In genomic region chr3:101309626-101310025, GRCm38 (mm10) we compare ENCODE assay signal across 33 mouse cellular contexts. TPM values are rescaled to one million over a fixed set of nuclear protein-coding genes. Genes with fewer than 3 reads are reported as not detected.
DNase-seq lines count a peak whose midpoint lies in the region; ATAC-seq and TF ChIP-seq lines count a peak whose summit lies in the region.
"Had no signal": no experiment of that assay in that cellular context is flagged by ENCODE, and none has a peak within 500 bp of the region (broad histone marks: within the 10 kb centered on the region; RNA-seq: fewer than 3 reads in every experiment).

No protein-coding gene starts in this region.

- no peak for TF ChIP-seq CTCF in CH12.LX (conservative IDR thresholded peaks at IDR 0.05 in 1 of 2, IDR thresholded peaks at IDR 0.05 in 1 of 2; ENCODE audit: low read depth in 2 of 2, low read length in 2 of 2)

- no peaks in the 10 kb centered on the region for H3K9me3 ChIP-seq in forebrain, embryonic 11.5 days (ENCODE audit: control insufficient read depth, low read length)
- no peaks in the 10 kb centered on the region for H3K9me3 ChIP-seq in forebrain, embryonic 16.5 days (ENCODE audit: control insufficient read depth, low read length)
- H3K9me3 ChIP-seq in limb, embryonic 14.5 days (ENCODE audit: control insufficient read depth, low read length), result no peaks in the 10 kb centered on the region
- H3K9me3 ChIP-seq in limb, embryonic 10.5 days (replicated peaks), result no peaks in the 10 kb centered on the region
- H3K9me3 ChIP-seq in CH12.LX (replicated peaks; ENCODE audit: low read length), result no peaks in the 10 kb centered on the region
- H3K9me3 ChIP-seq in embryonic facial prominence, embryonic 14.5 days (ENCODE audit: control insufficient read depth, low read length), result no peaks in the 10 kb centered on the region
- H3K9me3 ChIP-seq: forebrain, embryonic 15.5 days; heart, embryonic 10.5 days; heart, embryonic 15.5 days; hindbrain, embryonic 12.5 days; liver, embryonic 12.5 days; midbrain, embryonic 13.5 days; neural tube, embryonic 12.5 days had no signal

- no peak overlapping the region for H3K4me2 ChIP-seq in forebrain, embryonic 11.5 days (ENCODE audit: low read depth, low read length, severe bottlenecking)
- H3K4me2 ChIP-seq in forebrain, embryonic 16.5 days (ENCODE audit: low read length), result no peak overlapping the region
- H3K4me2 ChIP-seq in limb, embryonic 14.5 days (replicated peaks; ENCODE audit: low read depth, low read length, severe bottlenecking), result no peak overlapping the region
- peak overlapping the region; percentile 55; the same call in 1 of the 2 replicates for H3K4me2 ChIP-seq in CH12.LX (ENCODE audit: insufficient read depth, low read depth, poor library complexity, severe bottlenecking)
- no peak overlapping the region for H3K4me2 ChIP-seq in embryonic facial prominence, embryonic 14.5 days (ENCODE audit: low read depth, low read length)
- H3K4me2 ChIP-seq: forebrain, embryonic 15.5 days; heart, embryonic 15.5 days; hindbrain, embryonic 12.5 days; liver, embryonic 12.5 days; midbrain, embryonic 13.5 days; neural tube, embryonic 12.5 days had no signal

- WGBS in forebrain, embryonic 11.5 days, result 85% methylated on average over 3 of the region's 3 CpGs
- 67% methylated on average over 3 of the region's 3 CpGs for WGBS in forebrain, embryonic 16.5 days
- WGBS in limb, embryonic 14.5 days, result 64% methylated on average over 3 of the region's 3 CpGs
- 90% methylated on average over 3 of the region's 3 CpGs for WGBS in limb, embryonic 10.5 days
- 49% methylated on average over 3 of the region's 3 CpGs for WGBS in embryonic facial prominence, embryonic 14.5 days

- no peaks in the 10 kb centered on the region for H3K36me3 ChIP-seq in forebrain, embryonic 11.5 days (ENCODE audit: control insufficient read depth, insufficient read depth, low read length)
- no peaks in the 10 kb centered on the region for H3K36me3 ChIP-seq in forebrain, embryonic 16.5 days (ENCODE audit: control insufficient read depth, insufficient read depth)
- H3K36me3 ChIP-seq in limb, embryonic 14.5 days (ENCODE audit: control insufficient read depth, insufficient read depth, low read length), result no peaks in the 10 kb centered on the region
- H3K36me3 ChIP-seq in limb, embryonic 10.5 days, result no peaks in the 10 kb centered on the region
- no peaks in the 10 kb centered on the region for H3K36me3 ChIP-seq in CH12.LX (replicated peaks in 1 of 2; ENCODE audit: control insufficient read depth in 1 of 2, insufficient read depth in 1 of 2, low read length in 1 of 2)
- H3K36me3 ChIP-seq in embryonic facial prominence, embryonic 14.5 days (ENCODE audit: control insufficient read depth, insufficient read depth, low read length), result no peaks in the 10 kb centered on the region
- H3K36me3 ChIP-seq: forebrain, embryonic 15.5 days; heart, embryonic 10.5 days; heart, embryonic 15.5 days; hindbrain, embryonic 12.5 days; liver, embryonic 12.5 days; midbrain, embryonic 13.5 days; neural tube, embryonic 12.5 days had no signal

- dilution Hi-C loops in CH12.LX (cut with MboI; ENCODE audit: extremely low pct_ligation_motif_present, extremely low pct_unique_long_range_greater_than_20kb, low sequenced_read_pairs), result no loop called here

- in situ Hi-C loops in CH12.LX (cut with MboI; ENCODE audit: low pct_ligation_motif_present, low pct_unique_long_range_greater_than_20kb, low sequenced_read_pairs), result loop anchor here (10.0 to 25.0 kb wide), 2 partner anchors 155 to 503 kb away; no protein-coding TSS in a partner anchor

- TF ChIP-seq EP300 in CH12.LX (IDR thresholded peaks at IDR 0.05; ENCODE audit: low read length), result no peak

- no peaks in the 10 kb centered on the region for H3K27me3 ChIP-seq in forebrain, embryonic 11.5 days (ENCODE audit: control insufficient read depth, insufficient read depth, low read length)
- H3K27me3 ChIP-seq in forebrain, embryonic 16.5 days (replicated peaks; ENCODE audit: control insufficient read depth, insufficient read depth, low read length), result no peaks in the 10 kb centered on the region
- no peaks in the 10 kb centered on the region for H3K27me3 ChIP-seq in limb, embryonic 14.5 days (ENCODE audit: control insufficient read depth, insufficient read depth, low read length)
- no peaks in the 10 kb centered on the region for H3K27me3 ChIP-seq in limb, embryonic 10.5 days (ENCODE audit: low read depth, poor library complexity, severe bottlenecking)
- no peaks in the 10 kb centered on the region for H3K27me3 ChIP-seq in CH12.LX (replicated peaks)
- no peaks in the 10 kb centered on the region for H3K27me3 ChIP-seq in embryonic facial prominence, embryonic 14.5 days (replicated peaks; ENCODE audit: control insufficient read depth, insufficient read depth, low read length)
- H3K27me3 ChIP-seq: forebrain, embryonic 15.5 days; heart, embryonic 15.5 days; hindbrain, embryonic 12.5 days; midbrain, embryonic 13.5 days; neural tube, embryonic 12.5 days; Patski had no signal

- no peak overlapping the region for H3K9ac ChIP-seq in forebrain, embryonic 11.5 days (ENCODE audit: low read length)
- H3K9ac ChIP-seq in forebrain, embryonic 16.5 days (replicated peaks; ENCODE audit: low read depth, low read length), result no peak overlapping the region
- no peak overlapping the region for H3K9ac ChIP-seq in limb, embryonic 14.5 days (ENCODE audit: low read depth, low read length, severe bottlenecking)
- H3K9ac ChIP-seq in CH12.LX (ENCODE audit: insufficient read depth, low read depth), result no peak overlapping the region
- no peak overlapping the region for H3K9ac ChIP-seq in embryonic facial prominence, embryonic 14.5 days (ENCODE audit: low read depth, low read length)
- H3K9ac ChIP-seq: forebrain, embryonic 15.5 days; heart, embryonic 15.5 days; hindbrain, embryonic 12.5 days; liver, embryonic 12.5 days; liver, postnatal 0 days; midbrain, embryonic 13.5 days; neural tube, embryonic 12.5 days had no signal

- no peak for ATAC-seq in forebrain, embryonic 11.5 days (replicated peaks; ENCODE audit: low FRiP score)
- no peak for ATAC-seq in forebrain, embryonic 16.5 days
- 0 out of 2 replicates have a peak, but pooled peaks have one; percentile 47 for ATAC-seq in limb, embryonic 14.5 days (ENCODE audit: low FRiP score, low read depth)
- peak; percentile 71; the same call in 1 of the 2 replicates for ATAC-seq in embryonic facial prominence, embryonic 14.5 days (ENCODE audit: low read depth)
- ATAC-seq: forebrain, embryonic 15.5 days; intestine, embryonic 16.5 days; liver, embryonic 12.5 days; liver, postnatal 0 days; lung, postnatal 0 days; midbrain, embryonic 13.5 days; Patski had no signal

- TF ChIP-seq POLR2A in limb, embryonic 14.5 days (IDR thresholded peaks at IDR 0.05; ENCODE audit: borderline replicate concordance, extremely low read depth, insufficient read depth, insufficient read length), result no peak
- no peak for TF ChIP-seq POLR2A in CH12.LX (IDR thresholded peaks at IDR 0.05; ENCODE audit: low read depth, low read length)

- no peaks in the 10 kb centered on the region for H3K4me1 ChIP-seq in forebrain, embryonic 11.5 days (replicated peaks; ENCODE audit: control insufficient read depth, insufficient read depth, low read length)
- H3K4me1 ChIP-seq in forebrain, embryonic 16.5 days (replicated peaks; ENCODE audit: control insufficient read depth, insufficient read depth, low read length), result no peaks in the 10 kb centered on the region
- H3K4me1 ChIP-seq in limb, embryonic 14.5 days (ENCODE audit: control insufficient read depth, insufficient read depth, low read length), result peaks cover 3% of the 10 kb centered on the region; the same call in 1 of the 2 replicates
- H3K4me1 ChIP-seq in limb, embryonic 10.5 days, result peaks cover 19% of the 10 kb centered on the region
- H3K4me1 ChIP-seq in CH12.LX (ENCODE audit: control insufficient read depth in 1 of 2, insufficient read depth in 2 of 2), result peaks cover 7 to 9% of the 10 kb centered on the region in 2 experiments
- H3K4me1 ChIP-seq in embryonic facial prominence, embryonic 14.5 days (ENCODE audit: control insufficient read depth, insufficient read depth, low read length), result peaks cover under 1% of the 10 kb centered on the region
- H3K4me1 ChIP-seq: forebrain, embryonic 15.5 days; midbrain, embryonic 13.5 days; neural tube, embryonic 12.5 days had no signal

- no peak overlapping the region for H3K4me3 ChIP-seq in forebrain, embryonic 11.5 days (ENCODE audit: low read depth, low read length)
- no peak overlapping the region for H3K4me3 ChIP-seq in forebrain, embryonic 16.5 days (replicated peaks; ENCODE audit: low read length)
- H3K4me3 ChIP-seq in limb, embryonic 14.5 days (replicated peaks; ENCODE audit: low read length), result no peak overlapping the region
- H3K4me3 ChIP-seq in limb, embryonic 10.5 days, result no peak overlapping the region
- no peak overlapping the region for H3K4me3 ChIP-seq in CH12.LX (replicated peaks in 1 of 3; ENCODE audit: low read depth in 2 of 3, low read length in 2 of 3, poor library complexity in 1 of 3)
- no peak overlapping the region for H3K4me3 ChIP-seq in embryonic facial prominence, embryonic 14.5 days (ENCODE audit: low read depth, low read length)
- H3K4me3 ChIP-seq: forebrain, embryonic 15.5 days; heart, embryonic 10.5 days; heart, embryonic 15.5 days; hindbrain, embryonic 12.5 days; liver, embryonic 12.5 days; midbrain, embryonic 13.5 days; neural tube, embryonic 12.5 days had no signal

- no peaks in the 10 kb centered on the region for H3K79me2 ChIP-seq in CH12.LX (replicated peaks; ENCODE audit: control insufficient read depth, extremely low read depth, insufficient read depth, poor library complexity, severe bottlenecking)

- peak; percentile 27 for DNase-seq in forebrain, embryonic 11.5 days (ENCODE audit: low spot score)
- peak; percentile 51 for DNase-seq in limb, embryonic 14.5 days (ENCODE audit: low spot score)
- DNase-seq in limb, embryonic 10.5 days (ENCODE audit: low spot score), result no peak
- DNase-seq in CH12.LX (ENCODE audit: extremely low read depth), result no peak
- peak; percentile 82 for DNase-seq in embryonic facial prominence, embryonic 14.5 days (ENCODE audit: low spot score)
- no peak for DNase-seq in adrenal gland, postnatal 14 days
- DNase-seq: adrenal gland, postnatal 10 days; cerebellum, adult 11-12 months; cerebellum, adult 9-11 months; gastrocnemius, postnatal 10 days; heart, adult 11 months; kidney, adult 8-10 months; kidney, postnatal 4 days; liver, postnatal 0 days; right cerebral cortex, postnatal 14 days; thymus, postnatal 4 days had no signal

- no peak for TF ChIP-seq RAD21 in CH12.LX (IDR thresholded peaks at IDR 0.05; ENCODE audit: low read depth, low read length)

- H3K27ac ChIP-seq in forebrain, embryonic 11.5 days (ENCODE audit: low read depth, low read length), result no peak overlapping the region
- H3K27ac ChIP-seq in forebrain, embryonic 16.5 days (ENCODE audit: low read length), result no peak overlapping the region
- H3K27ac ChIP-seq in limb, embryonic 14.5 days (replicated peaks; ENCODE audit: low read depth, low read length), result no peak overlapping the region
- no peak overlapping the region for H3K27ac ChIP-seq in limb, embryonic 10.5 days
- H3K27ac ChIP-seq in CH12.LX (ENCODE audit: insufficient read depth, low read depth), result no peak overlapping the region
- no peak overlapping the region for H3K27ac ChIP-seq in embryonic facial prominence, embryonic 14.5 days (replicated peaks; ENCODE audit: low read depth, low read length)
- H3K27ac ChIP-seq: forebrain, embryonic 15.5 days; heart, embryonic 10.5 days; heart, embryonic 15.5 days; hindbrain, embryonic 12.5 days; kidney, postnatal 0 days; liver, embryonic 12.5 days; macrophage; midbrain, embryonic 13.5 days; neural tube, embryonic 12.5 days had no signal

RNA-seq across cellular contexts. Expression of gene Cd2, which starts 21.9 kb away (rescaled TPM):
- polyA plus RNA-seq in forebrain, embryonic 11.5 days (2014; fragmentation: Nextera tagmentation; extraction: Ambion mirVana), result not detected in 2 replicates
- 0.37 and 0.57 TPM in 2 replicates for polyA plus RNA-seq in forebrain, embryonic 16.5 days (2015; fragmentation: Nextera tagmentation; extraction: Ambion mirVana)
- not detected in 2 replicates for polyA plus RNA-seq in limb, embryonic 14.5 days (2012; rRNA removed)
- polyA plus RNA-seq in limb, embryonic 14.5 days (2014; fragmentation: Nextera tagmentation; extraction: Ambion mirVana), result not detected in 2 replicates
- not detected in 2 replicates for polyA plus RNA-seq in limb, embryonic 10.5 days (2016; fragmentation: Nextera tagmentation; extraction: Ambion mirVana)
- total RNA-seq in CH12.LX (2012; rRNA removed) (18.0 TPM in 2 replicates), CH12.LX (2014; rRNA removed) (9.5 and 12.6 TPM in 2 replicates)
- 33.1 and 35.0 TPM in 2 replicates for polyA plus RNA-seq in CH12.LX (2012; ENCODE audit: insufficient read length, low read depth)
- polyA plus RNA-seq in embryonic facial prominence, embryonic 14.5 days (2014; fragmentation: Nextera tagmentation; extraction: Ambion mirVana), result 0.41 TPM in 1 of 2 replicates, not detected in the other
- 1.3 and 16.9 TPM in 2 replicates for total RNA-seq in adrenal gland, postnatal 14 days (2021)
- total RNA-seq: layer of hippocampus, adult 8-10 months; layer of hippocampus, postnatal 25 days had no signal
- polyA plus RNA-seq: hindbrain, embryonic 12.5 days; kidney, postnatal 0 days; limb, embryonic 11.5 days; liver, embryonic 12.5 days; neural tube, embryonic 12.5 days; Patski; stomach, embryonic 14.5 days had no signal

Comparison
In these comparisons a context has a peak if more than half of its experiments do, and no peak if none do; other contexts are left out.
1. DNase-seq: peak in forebrain, embryonic 11.5 days (single experiment), limb, embryonic 14.5 days (single experiment) and embryonic facial prominence, embryonic 14.5 days (single experiment); none in limb, embryonic 10.5 days (single experiment), CH12.LX (single experiment) and adrenal gland, postnatal 14 days (single experiment).
2. ATAC-seq: peak in limb, embryonic 14.5 days (single experiment) and embryonic facial prominence, embryonic 14.5 days (single experiment); none in forebrain, embryonic 11.5 days (single experiment) and forebrain, embryonic 16.5 days (single experiment).
3. RNA of gene Cd2, which starts 21.9 kb away (polyA plus RNA-seq): 33.1 to 35.0 TPM in CH12.LX; 0.37 to 0.57 TPM in forebrain, embryonic 16.5 days, not detected in forebrain, embryonic 11.5 days, not detected in limb, embryonic 14.5 days, not detected in limb, embryonic 10.5 days and 0.41 TPM in embryonic facial prominence, embryonic 14.5 days; every median in the first group is over 10 times any median in the second.